Mouse (Mus musculus) cerebellum, adult 2 months (tissue): ENCODE measurements around the gene Dnajb5.

Source experiments
- CTCF ChIP-seq: fragments of 200-500 bp; IDR thresholded peaks from 2 replicates; pipeline ENCODE4 v1.5.1; 2011; ENCODE audit warnings: low read depth, mild to moderate bottlenecking, control low read depth, low read length, moderate library complexity, borderline replicate concordance; ENCODE audit not compliant: insufficient read depth
- POLR2A ChIP-seq: fragments of 200-500 bp; IDR thresholded peaks from 2 replicates; pipeline ENCODE4 v1.6.1; 2011; ENCODE audit warnings: low read length, control low read depth, borderline replicate concordance; ENCODE audit not compliant: insufficient read depth

- no peak for TF ChIP-seq POLR2A
- no peak for TF ChIP-seq CTCF
Measured at GRCm38 (mm10) chr4:42916617-42917401, 32.8 kb upstream of the Dnajb5 start, which contains the start of gene Phf24.
